ENCODE assay signal across 27 mouse cellular contexts in the genomic region with DNA sequence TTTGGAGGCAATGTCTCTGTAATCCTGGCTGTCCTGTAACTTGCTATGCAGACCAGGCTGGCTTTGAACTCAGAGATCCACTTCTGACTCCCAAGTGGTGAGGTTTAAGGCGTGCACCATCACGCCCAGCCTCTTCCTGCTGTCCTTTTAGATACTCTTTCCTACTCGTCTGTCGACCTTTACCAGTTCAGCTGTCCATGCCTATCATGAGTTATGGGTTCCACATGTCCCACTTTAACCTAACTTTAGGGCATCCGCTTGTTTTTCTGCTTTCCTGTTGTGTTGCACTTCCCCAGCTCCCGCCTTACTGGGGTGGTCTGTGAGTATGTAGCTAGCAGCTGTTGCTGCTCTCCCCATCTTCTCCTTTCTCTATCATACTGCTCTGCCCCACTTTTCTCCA. TPM values are rescaled to one million over a fixed set of nuclear protein-coding genes. Genes with fewer than 3 reads are reported as not detected.
DNase-seq lines count a peak whose midpoint lies in the region; ATAC-seq and TF ChIP-seq lines count a peak whose summit lies in the region.
"Had no signal": no experiment of that assay in that cellular context is flagged by ENCODE, and none has a peak within 500 bp of the region (broad histone marks: within the 10 kb centered on the region; RNA-seq: fewer than 3 reads in every experiment).

No protein-coding gene starts in this region.

- TF ChIP-seq CTCF in gastrocnemius, adult 2 months (IDR thresholded peaks at IDR 0.05), result no peak
- TF ChIP-seq CTCF in heart, postnatal 0 days (IDR thresholded peaks at IDR 0.05; ENCODE audit: low read depth), result no peak
- TF ChIP-seq CTCF in hindbrain, postnatal 0 days (IDR thresholded peaks at IDR 0.05; ENCODE audit: low read depth), result no peak

- peaks cover 51% of the 10 kb centered on the region for H3K4me1 ChIP-seq in heart, postnatal 0 days (ENCODE audit: control insufficient read depth, insufficient read depth)
- H3K4me1 ChIP-seq in megakaryocyte, embryonic 14.5 days, result peaks cover 95% of the 10 kb centered on the region
- peaks cover 10% of the 10 kb centered on the region for H3K4me1 ChIP-seq in hindbrain, postnatal 0 days (ENCODE audit: insufficient read depth, low read length)

- no peak for DNase-seq in gastrocnemius, adult 2 months
- DNase-seq in gastrocnemius, postnatal 4 days (ENCODE audit: low spot score in 2 of 2), result no peak
- DNase-seq in heart, postnatal 0 days (ENCODE audit: low spot score), result no peak
- DNase-seq in heart, postnatal 14 days, result no peak
- no peak for DNase-seq in hindbrain, postnatal 0 days (ENCODE audit: low spot score)
- DNase-seq: adrenal gland, adult 8-10 months; adrenal gland, postnatal 14 days; adrenal gland, postnatal 36 days; B cell, adult 2 months; cerebellum, adult 11-12 months; cerebellum, adult 2 months; cerebellum, adult 9-10 months; cerebellum, postnatal 10 days; cerebellum, postnatal 25 days had no signal

- H3K27me3 ChIP-seq in heart, postnatal 0 days (ENCODE audit: control insufficient read depth, insufficient read depth, low read length), result no peaks in the 10 kb centered on the region
- no peaks in the 10 kb centered on the region for H3K27me3 ChIP-seq in megakaryocyte, embryonic 14.5 days (replicated peaks)
- H3K27me3 ChIP-seq in hindbrain, postnatal 0 days (ENCODE audit: insufficient read depth, low read length), result no peaks in the 10 kb centered on the region
- H3K27me3 ChIP-seq: CH12.LX; embryonic facial prominence, embryonic 12.5 days; forebrain, embryonic 12.5 days; Patski had no signal

- TF ChIP-seq EP300 in heart, postnatal 0 days (IDR thresholded peaks at IDR 0.05; ENCODE audit: low read depth), result no peak

- peaks cover 13% of the 10 kb centered on the region; the same call in 1 of the 2 replicates for H3K36me3 ChIP-seq in heart, postnatal 0 days (replicated peaks; ENCODE audit: control insufficient read depth, insufficient read depth, low read length)
- H3K36me3 ChIP-seq in megakaryocyte, embryonic 14.5 days (replicated peaks; ENCODE audit: low read length), result peaks cover 83% of the 10 kb centered on the region
- 0 out of 2 replicates have a peak, but pooled peaks cover 4% of the 10 kb centered on the region for H3K36me3 ChIP-seq in hindbrain, postnatal 0 days (ENCODE audit: insufficient read depth, low read length)

- intact Hi-C loops in gastrocnemius, adult 2 months (cut with DNase I), result no loop called here
- intact Hi-C loops in heart, postnatal 14 days (cut with DNase I), result no loop called here

- no peak overlapping the region for H3K4me3 ChIP-seq in gastrocnemius, adult 2 months
- H3K4me3 ChIP-seq in heart, postnatal 0 days (ENCODE audit: low read depth, low read length), result no peak overlapping the region
- peak overlapping the region; percentile 31 for H3K4me3 ChIP-seq in megakaryocyte, embryonic 14.5 days (replicated peaks)
- H3K4me3 ChIP-seq in hindbrain, postnatal 0 days (ENCODE audit: low read length), result no peak overlapping the region
- H3K4me3 ChIP-seq: embryonic facial prominence, embryonic 10.5 days; embryonic facial prominence, embryonic 12.5 days; erythroblast, embryonic 14.5 days; forebrain, embryonic 10.5 days; forebrain, embryonic 12.5 days had no signal

- ATAC-seq in heart, postnatal 0 days (ENCODE audit: insufficient read depth, low read depth), result no peak
- ATAC-seq in megakaryocyte, adult 5-6 weeks (ENCODE audit: poor library complexity, severe bottlenecking), result no peak
- no peak for ATAC-seq in hindbrain, postnatal 0 days
- ATAC-seq: activated CD4-positive, CD25-positive, alpha-beta regulatory T cell, adult 4 months; CD4-positive, CD25-positive, alpha-beta regulatory T cell, adult 4 months; forebrain, embryonic 14.5 days; Patski had no signal

- no peak overlapping the region for H3K4me2 ChIP-seq in heart, postnatal 0 days (ENCODE audit: low read depth, low read length)
- no peak overlapping the region for H3K4me2 ChIP-seq in hindbrain, postnatal 0 days (ENCODE audit: low read depth, low read length)
- H3K4me2 ChIP-seq: embryonic facial prominence, embryonic 12.5 days; forebrain, embryonic 12.5 days had no signal

- 76% methylated on average over 6 of the region's 6 CpGs for WGBS in heart, postnatal 0 days
- 89% methylated on average over 6 of the region's 6 CpGs for WGBS in hindbrain, postnatal 0 days

- H3K9me3 ChIP-seq in heart, postnatal 0 days (replicated peaks; ENCODE audit: control insufficient read depth, low read length), result no peaks in the 10 kb centered on the region
- no peaks in the 10 kb centered on the region for H3K9me3 ChIP-seq in megakaryocyte, embryonic 14.5 days
- H3K9me3 ChIP-seq in hindbrain, postnatal 0 days (ENCODE audit: low read length), result no peaks in the 10 kb centered on the region
- H3K9me3 ChIP-seq: embryonic facial prominence, embryonic 10.5 days; embryonic facial prominence, embryonic 12.5 days; forebrain, embryonic 10.5 days; forebrain, embryonic 12.5 days; G1E had no signal

- H3K27ac ChIP-seq in gastrocnemius, adult 2 months, result peak overlapping the region; percentile 59
- 0 out of 2 replicates have a peak overlapping the region, but pooled peaks have one; percentile 0 for H3K27ac ChIP-seq in heart, postnatal 0 days (ENCODE audit: low read depth)
- H3K27ac ChIP-seq in hindbrain, postnatal 0 days, result no peak overlapping the region
- H3K27ac ChIP-seq: embryonic facial prominence, embryonic 10.5 days; embryonic facial prominence, embryonic 12.5 days; forebrain, embryonic 10.5 days; forebrain, embryonic 12.5 days had no signal

- H3K9ac ChIP-seq in heart, postnatal 0 days (replicated peaks; ENCODE audit: low read depth, low read length), result no peak overlapping the region
- H3K9ac ChIP-seq in hindbrain, postnatal 0 days (replicated peaks; ENCODE audit: low read length), result no peak overlapping the region
- H3K9ac ChIP-seq: embryonic facial prominence, embryonic 12.5 days; forebrain, embryonic 12.5 days had no signal

RNA-seq across cellular contexts. Expression of a gene that starts 5.9 kb away (rescaled TPM):
- 10 to 100 TPM; 56.1 to 64.5 TPM for total RNA-seq in gastrocnemius, adult 2 months (2021)
- total RNA-seq in gastrocnemius, postnatal 4 days (2021), result 100 to 1,000 TPM; 109 to 112 TPM
- 166 and 168 TPM in 2 replicates for total RNA-seq in heart, postnatal 0 days (2014; rRNA removed; ENCODE audit: low replicate concordance)
- 122 and 127 TPM in 2 replicates for polyA plus RNA-seq in heart, postnatal 0 days (2015; fragmentation: Nextera tagmentation; extraction: Ambion mirVana)
- total RNA-seq in heart, postnatal 14 days (2021), result 10 to 100 TPM; 87.9 to 99.3 TPM
- polyA plus RNA-seq in megakaryocyte, embryonic 14.5 days (2012; ENCODE audit: insufficient read depth, low replicate concordance), result 43.7 and 134 TPM in 2 replicates
- total RNA-seq in megakaryocyte, adult 5-6 weeks (2015), result 43.3 and 45.9 TPM in 2 replicates
- 239 and 253 TPM in 2 replicates for total RNA-seq in megakaryocyte, adult 5-6 weeks (2017)
- 130 and 131 TPM in 2 replicates for total RNA-seq in hindbrain, postnatal 0 days (2014; rRNA removed)
- polyA plus RNA-seq in hindbrain, postnatal 0 days (2015; fragmentation: Nextera tagmentation; extraction: Ambion mirVana), result 119 and 127 TPM in 2 replicates

RNA-seq across cellular contexts. Expression of a gene that starts 37.2 kb away (rescaled TPM):
- 1 to 10 TPM; 2.9 to 3.4 TPM for total RNA-seq in gastrocnemius, adult 2 months (2021)
- 10 to 100 TPM in 1 of 2 experiments, 1 to 10 TPM in 1; 8.7 to 11.6 TPM for total RNA-seq in gastrocnemius, postnatal 4 days (2021)
- total RNA-seq in heart, postnatal 0 days (2014; rRNA removed; ENCODE audit: low replicate concordance), result 2.2 and 5.5 TPM in 2 replicates
- 3.5 and 3.7 TPM in 2 replicates for polyA plus RNA-seq in heart, postnatal 0 days (2015; fragmentation: Nextera tagmentation; extraction: Ambion mirVana)
- total RNA-seq in heart, postnatal 14 days (2021), result 1 to 10 TPM; 4.4 to 6.2 TPM
- 0.19 and 0.57 TPM in 2 replicates for polyA plus RNA-seq in megakaryocyte, embryonic 14.5 days (2012; ENCODE audit: insufficient read depth, low replicate concordance)
- total RNA-seq in megakaryocyte, adult 5-6 weeks (2015), result 9.4 TPM in 2 replicates
- 6.1 and 8.4 TPM in 2 replicates for total RNA-seq in megakaryocyte, adult 5-6 weeks (2017)
- 7.7 and 8.7 TPM in 2 replicates for total RNA-seq in hindbrain, postnatal 0 days (2014; rRNA removed)
- 8.1 and 8.5 TPM in 2 replicates for polyA plus RNA-seq in hindbrain, postnatal 0 days (2015; fragmentation: Nextera tagmentation; extraction: Ambion mirVana)
